Mouse (Mus musculus) brain, adult 10 weeks (tissue): Measurements from ENCODE around the gene Sftpd. TPM values are rescaled to one million over a fixed set of nuclear protein-coding genes. Genes with fewer than 3 reads are reported as not detected.

Experiments
- polyA plus RNA-seq: library from polyadenylated mRNA; stranded (reverse); fragments of 350-450 nt; fragmentation: Illumina TruSeq; extraction: RNeasy Lipid Tissue Mini Kit (QIAGEN cat#74804); gene quantifications from one replicate; pipeline ENCODE4 v1.2.3, GENCODE M21; 2015; ENCODE audit warnings: low read depth, low replicate concordance

Gene Sftpd
- not detected for polyA plus RNA-seq

GRCm38 (mm10) chr14:41185059-41185821, at the start of gene Sftpd:
Gene Sftpd, minus strand, starts transcription at chr14:41185149.

GRCm38 (mm10) chr14:41151220-41151898, 33.6 kb downstream of the Sftpd start, which contains the start of gene Mbl1:
Gene Mbl1, plus strand, starts transcription at chr14:41151458.

GRCm38 (mm10) chr14:41131540-41131939, 53.4 kb downstream of the Sftpd start, which contains the start of gene Sftpa1:
Gene Sftpa1, plus strand, starts transcription at chr14:41131782.

Other genes with a start within 250 kb of the Sftpd start
- gene Tspan14, start 218.3 kb downstream of the Sftpd start, polyA plus RNA-seq, result 40.9 TPM
- 189 TPM for gene Fam213a, start 171.4 kb downstream of the Sftpd start, polyA plus RNA-seq
- 1.5 TPM for gene Dydc2, start 115.9 kb downstream of the Sftpd start, polyA plus RNA-seq
- gene Dydc1, start 112.2 kb downstream of the Sftpd start, polyA plus RNA-seq, result not detected
- gene Mat1a, start 80.1 kb downstream of the Sftpd start, polyA plus RNA-seq, result 0.27 TPM
- gene Sftpa1, start 53.4 kb downstream of the Sftpd start, polyA plus RNA-seq, result not detected
- gene Mbl1, start 33.7 kb downstream of the Sftpd start, polyA plus RNA-seq, result not detected
- gene Gm2832, start 93.7 kb upstream of the Sftpd start, polyA plus RNA-seq, result not detected
- not detected for gene Gm5798, start 163.5 kb upstream of the Sftpd start, polyA plus RNA-seq
- gene Gm7945, start 201.2 kb upstream of the Sftpd start, polyA plus RNA-seq, result not detected
- gene Gm6482, start 223.1 kb upstream of the Sftpd start, polyA plus RNA-seq, result not detected